Mouse (Mus musculus) small intestine, adult 2 months (tissue): ENCODE results near the gene Raf1.

Source experiments
- CTCF ChIP-seq: fragments of 200-500 bp; IDR thresholded peaks from 2 replicates; pipeline ENCODE4 v1.5.1; 2012; ENCODE audit warnings: low read depth, mild to moderate bottlenecking, control low read depth, inconsistent platforms, low read length, moderate library complexity, mixed read lengths; ENCODE audit not compliant: insufficient replicate concordance, insufficient read length; ENCODE audit errors: extremely low read depth
- POLR2A ChIP-seq: fragments of 200-500 bp; IDR thresholded peaks from 2 replicates; pipeline ENCODE4 v1.6.1; 2012; ENCODE audit warnings: low read depth, mild to moderate bottlenecking, control low read depth, inconsistent platforms, low read length, moderate library complexity

DNA sequence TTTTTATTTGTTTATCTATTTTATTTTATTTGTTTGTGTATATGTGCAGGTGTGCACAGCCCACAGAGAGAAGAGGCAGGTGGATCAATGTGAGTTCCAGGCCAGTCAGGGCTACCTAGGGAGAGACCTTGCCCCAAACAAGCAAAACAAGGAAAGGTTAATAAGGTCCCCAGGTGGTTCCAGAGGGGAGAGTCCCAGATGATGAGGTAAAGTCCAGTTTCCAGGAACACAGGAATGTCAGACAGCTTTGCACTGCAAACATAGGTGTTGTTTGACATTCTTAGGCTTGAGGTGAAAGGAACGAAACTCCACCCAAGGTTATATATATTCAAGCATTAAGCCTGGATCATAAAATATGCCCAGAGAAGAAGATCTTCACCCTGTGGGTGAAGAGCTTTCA is 24.3 kb upstream of the Raf1 start:
- TF ChIP-seq POLR2A (no peak), CTCF (no peak)
